Mouse (Mus musculus): ENCODE results near the gene Ribc1.

Gene Ribc1

GRCm38 (mm10) chrX:152016151-152017145, at the start of gene Ribc1, which contains the start of gene Smc1a:
Gene Ribc1 (minus strand): TSS chrX:152016295.
Gene Smc1a (plus strand): TSS chrX:152016428.
- in situ Hi-C loops (cut with MboI; ENCODE audit: low pct_unique_long_range_greater_than_20kb in 1 of 2, low sequenced_read_pairs in 2 of 2, unreplicated experiment in 1 of 2): no loop called here

- in situ Hi-C loops (cut with MboI; ENCODE audit: low pct_unique_long_range_greater_than_20kb in 1 of 2, low sequenced_read_pairs in 2 of 2, unreplicated experiment in 1 of 2): no loop called here
Measured at GRCm38 (mm10) chrX:152065674-152066073, 49.6 kb upstream of the Ribc1 start.

GRCm38 (mm10) chrX:152054094-152054493, 38.0 kb upstream of the Ribc1 start:
- in situ Hi-C loops (cut with MboI; ENCODE audit: low pct_unique_long_range_greater_than_20kb in 1 of 2, low sequenced_read_pairs in 2 of 2, unreplicated experiment in 1 of 2): no loop called here

GRCm38 (mm10) chrX:152052546-152052945, 36.5 kb upstream of the Ribc1 start:
- in situ Hi-C loops (cut with MboI; ENCODE audit: low pct_unique_long_range_greater_than_20kb in 1 of 2, low sequenced_read_pairs in 2 of 2, unreplicated experiment in 1 of 2): no loop called here

- in situ Hi-C loops (cut with MboI; ENCODE audit: low pct_unique_long_range_greater_than_20kb in 1 of 2, low sequenced_read_pairs in 2 of 2, unreplicated experiment in 1 of 2): loop anchor here in 1 of 2 experiments (25.0 kb wide), 1 partner anchor 210 kb away; no protein-coding TSS in a partner anchor
Measured at GRCm38 (mm10) chrX:152047230-152047629, 31.1 kb upstream of the Ribc1 start.

GRCm38 (mm10) chrX:152039865-152040264, 23.8 kb upstream of the Ribc1 start:
- in situ Hi-C loops (cut with MboI; ENCODE audit: low pct_unique_long_range_greater_than_20kb in 1 of 2, low sequenced_read_pairs in 2 of 2, unreplicated experiment in 1 of 2): loop anchor here in 1 of 2 experiments (25.0 kb wide), 1 partner anchor 203 kb away; no protein-coding TSS in a partner anchor

- in situ Hi-C loops (cut with MboI; ENCODE audit: low pct_unique_long_range_greater_than_20kb in 1 of 2, low sequenced_read_pairs in 2 of 2, unreplicated experiment in 1 of 2): no loop called here
Measured at GRCm38 (mm10) chrX:152019294-152019693, 3.2 kb upstream of the Ribc1 start.

- in situ Hi-C loops (cut with MboI; ENCODE audit: low pct_unique_long_range_greater_than_20kb in 1 of 2, low sequenced_read_pairs in 2 of 2, unreplicated experiment in 1 of 2): no loop called here
Measured at GRCm38 (mm10) chrX:152017186-152017585, 1.1 kb upstream of the Ribc1 start.

- in situ Hi-C loops (cut with MboI; ENCODE audit: low pct_unique_long_range_greater_than_20kb in 1 of 2, low sequenced_read_pairs in 2 of 2, unreplicated experiment in 1 of 2): no loop called here
Measured at GRCm38 (mm10) chrX:152015752-152016150, 344 bp downstream of the Ribc1 start.

GRCm38 (mm10) chrX:152007863-152008262, 8.2 kb downstream of the Ribc1 start:
- in situ Hi-C loops (cut with MboI; ENCODE audit: low pct_unique_long_range_greater_than_20kb in 1 of 2, low sequenced_read_pairs in 2 of 2, unreplicated experiment in 1 of 2): no loop called here

- in situ Hi-C loops (cut with MboI; ENCODE audit: low pct_unique_long_range_greater_than_20kb in 1 of 2, low sequenced_read_pairs in 2 of 2, unreplicated experiment in 1 of 2): no loop called here
Measured at GRCm38 (mm10) chrX:152002865-152003264, 13.2 kb downstream of the Ribc1 start.

- in situ Hi-C loops (cut with MboI; ENCODE audit: low pct_unique_long_range_greater_than_20kb in 1 of 2, low sequenced_read_pairs in 2 of 2, unreplicated experiment in 1 of 2): no loop called here
Measured at GRCm38 (mm10) chrX:152001737-152002710, 14.1 kb downstream of the Ribc1 start, which contains the start of gene Hsd17b10. Gene Hsd17b10 (plus strand): TSS chrX:152001845.

GRCm38 (mm10) chrX:152001182-152001684, 14.9 kb downstream of the Ribc1 start:
- in situ Hi-C loops (cut with MboI; ENCODE audit: low pct_unique_long_range_greater_than_20kb in 1 of 2, low sequenced_read_pairs in 2 of 2, unreplicated experiment in 1 of 2): no loop called here

- in situ Hi-C loops (cut with MboI; ENCODE audit: low pct_unique_long_range_greater_than_20kb in 1 of 2, low sequenced_read_pairs in 2 of 2, unreplicated experiment in 1 of 2): loop anchor here in 1 of 2 experiments (25.0 kb wide), 1 partner anchor 362 kb away; no protein-coding TSS in a partner anchor
Measured at GRCm38 (mm10) chrX:151999006-151999710, 16.9 kb downstream of the Ribc1 start.
